Mouse (Mus musculus): ENCODE results near the gene Eng.

Eng gene

GRCm38 (mm10) chr2:32644799-32645475 is 1.5 kb upstream of the Eng start:
- DNase-seq (ENCODE audit: low spot score): no peak

GRCm38 (mm10) chr2:32645647-32646046 is 748 bp upstream of the Eng start:
- DNase-seq (ENCODE audit: low spot score): no peak

GRCm38 (mm10) chr2:32647366-32647765 is 971 bp downstream of the Eng start:
- no peak for DNase-seq (ENCODE audit: low spot score)

- DNase-seq (ENCODE audit: low spot score): no peak
These were observed 7.4 kb downstream of the Eng start for GRCm38 (mm10) chr2:32653764-32654163.

GRCm38 (mm10) chr2:32654743-32655393 is 8.5 kb downstream of the Eng start:
- DNase-seq (ENCODE audit: low spot score): no peak

- no peak for DNase-seq (ENCODE audit: low spot score)
These were observed 9.0 kb downstream of the Eng start for GRCm38 (mm10) chr2:32655394-32655744.

- no peak for DNase-seq (ENCODE audit: low spot score)
These were observed 9.4 kb downstream of the Eng start for GRCm38 (mm10) chr2:32655826-32656225.

- DNase-seq (ENCODE audit: low spot score): no peak
These were observed 12.5 kb downstream of the Eng start for GRCm38 (mm10) chr2:32658873-32659272.

- DNase-seq (ENCODE audit: low spot score): peak; percentile 56
These were observed 15.2 kb downstream of the Eng start for GRCm38 (mm10) chr2:32661509-32662107.

GRCm38 (mm10) chr2:32662291-32662690 is 15.9 kb downstream of the Eng start:
- DNase-seq (ENCODE audit: low spot score): peak; percentile 32

- no peak for DNase-seq (ENCODE audit: low spot score)
These were observed 18.9 kb downstream of the Eng start for GRCm38 (mm10) chr2:32665345-32665744.

GRCm38 (mm10) chr2:32665853-32666252 is 19.5 kb downstream of the Eng start:
- no peak for DNase-seq (ENCODE audit: low spot score)

GRCm38 (mm10) chr2:32667775-32668174 is 21.4 kb downstream of the Eng start:
- DNase-seq (ENCODE audit: low spot score): no peak

- no peak for DNase-seq (ENCODE audit: low spot score)
These were observed 21.8 kb downstream of the Eng start for GRCm38 (mm10) chr2:32668176-32668575.

GRCm38 (mm10) chr2:32669876-32670275 is 23.5 kb downstream of the Eng start:
- DNase-seq (ENCODE audit: low spot score): no peak

GRCm38 (mm10) chr2:32671147-32671546 is 24.8 kb downstream of the Eng start:
- DNase-seq (ENCODE audit: low spot score): no peak

- no peak for DNase-seq (ENCODE audit: low spot score)
These were observed 25.7 kb downstream of the Eng start for GRCm38 (mm10) chr2:32671907-32672595.

- DNase-seq (ENCODE audit: low spot score): no peak
These were observed 27.0 kb downstream of the Eng start for GRCm38 (mm10) chr2:32673176-32673917.

- no peak for DNase-seq (ENCODE audit: low spot score)
These were observed 30.4 kb downstream of the Eng start for GRCm38 (mm10) chr2:32676821-32677220.

GRCm38 (mm10) chr2:32677683-32678082 is 31.3 kb downstream of the Eng start:
- DNase-seq (ENCODE audit: low spot score): no peak

GRCm38 (mm10) chr2:32680051-32680451 is 33.7 kb downstream of the Eng start:
- peak; percentile 95 for DNase-seq (ENCODE audit: low spot score)

GRCm38 (mm10) chr2:32680961-32681650 is 34.7 kb downstream of the Eng start:
- DNase-seq (ENCODE audit: low spot score): no peak
